Mouse (Mus musculus): ENCODE measurements around the gene Art4.

GRCm38 (mm10) chr6:136805409-136805775 lies 52.1 kb downstream of the Art4 start:
- TF ChIP-seq CTCF (IDR thresholded peaks at IDR 0.05) (no peak), POLR2A (IDR thresholded peaks at IDR 0.05; ENCODE audit: insufficient read depth, low read depth, low read length) (no peak)

All from heart, adult 2 months (tissue).